Mouse (Mus musculus) midbrain, embryonic 13.5 days (tissue): ENCODE results near the gene Slc25a29. TPM values are rescaled to one million over a fixed set of nuclear protein-coding genes. Genes with fewer than 3 reads are reported as not detected.

ENCODE experiments used
- ATAC-seq: fragments of 200-750 bp; cut with Nextera tagmentation; 2 replicates; pipeline ENCODE4 v1.8.0; 2017; ENCODE audit warnings: mild to moderate bottlenecking, moderate TSS enrichment, moderate library complexity
- H3K27ac ChIP-seq: fragments of 300-500 bp; sonication (generic); 2 replicates; pipeline ENCODE4 v1.5.1; 2015; ENCODE audit warnings: inconsistent platforms, mild to moderate bottlenecking, moderate library complexity
- H3K27me3 ChIP-seq: fragments of 300-500 bp; sonication (generic); 2 replicates; pipeline ENCODE4 v1.6.1; 2015; ENCODE audit warnings: mild to moderate bottlenecking, inconsistent platforms
- H3K36me3 ChIP-seq: fragments of 300-500 bp; sonication (generic); 2 replicates; pipeline ENCODE4 v1.6.1; 2015; ENCODE audit warnings: mild to moderate bottlenecking, inconsistent platforms
- H3K4me1 ChIP-seq: fragments of 300-500 bp; sonication (generic); replicated peaks from 2 replicates; pipeline ENCODE4 v1.6.1; 2015; ENCODE audit warnings: inconsistent platforms
- H3K4me2 ChIP-seq: fragments of 300-500 bp; sonication (generic); replicated peaks from 2 replicates; pipeline ENCODE4 v1.6.1; 2015; ENCODE audit warnings: moderate library complexity, mild to moderate bottlenecking, inconsistent platforms
- H3K4me3 ChIP-seq: fragments of 300-500 bp; sonication (generic); replicated peaks from 2 replicates; pipeline ENCODE4 v1.5.1; 2015; ENCODE audit warnings: mild to moderate bottlenecking, inconsistent platforms
- H3K9ac ChIP-seq: fragments of 300-500 bp; sonication (generic); replicated peaks from 2 replicates; pipeline ENCODE4 v1.6.1; 2015; ENCODE audit warnings: mild to moderate bottlenecking, inconsistent platforms
- H3K9me3 ChIP-seq: fragments of 300-500 bp; sonication (generic); 2 replicates; pipeline ENCODE4 v1.6.1; 2016; ENCODE audit warnings: mild to moderate bottlenecking, inconsistent platforms
- WGBS: fragments of 180-500 bp; shearing (Covaris S2); methylation state at CpG from one replicate; pipeline ENCODE4 v1.1.7; 2015; 5-methylcytosine and 5-hydroxymethylcytosine counted together
- microRNA counts: library from miRNA; unstranded; fragments of <30 nt; microRNA quantifications from one replicate; lab custom pipeline; 2016
- microRNA-seq: library from miRNA; unstranded; fragments of <30 nt; microRNA quantifications from one replicate; pipeline ENCODE4, GENCODE M21; 2016
- polyA plus RNA-seq: library from polyadenylated mRNA; unstranded; fragments of >200 nt; fragmentation: Nextera tagmentation; extraction: Ambion mirVana; gene quantifications from 2 replicates; pipeline ENCODE4 v1.2.1, GENCODE M21; 2015

Gene Slc25a29
- polyA plus RNA-seq, 1 experiment from 2014 or later = 18.8 TPM

DNA sequence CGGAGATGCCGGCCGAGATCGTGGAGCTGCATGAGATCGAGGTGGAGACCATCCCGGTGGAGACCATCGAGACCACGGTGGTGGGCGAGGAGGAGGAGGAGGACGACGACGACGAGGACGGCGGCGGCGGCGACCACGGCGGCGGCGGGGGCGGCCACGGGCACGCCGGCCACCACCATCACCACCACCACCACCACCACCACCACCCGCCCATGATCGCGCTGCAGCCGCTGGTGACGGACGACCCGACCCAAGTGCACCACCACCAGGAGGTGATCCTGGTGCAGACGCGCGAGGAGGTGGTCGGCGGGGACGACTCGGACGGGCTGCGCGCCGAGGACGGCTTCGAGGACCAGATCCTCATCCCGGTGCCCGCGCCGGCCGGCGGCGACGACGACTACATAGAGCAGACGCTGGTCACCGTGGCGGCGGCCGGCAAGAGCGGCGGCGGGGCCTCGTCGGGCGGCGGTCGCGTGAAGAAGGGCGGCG lies 42.2 kb downstream of the Slc25a29 start:
- Histone ChIP-seq H3K27ac (peak overlapping the region; percentile 98), H3K4me2 (peak overlapping the region; percentile 51), H3K9me3 (no peaks in the 10 kb centered on the region), H3K36me3 (no peaks in the 10 kb centered on the region), H3K27me3 (no peaks in the 10 kb centered on the region), H3K4me3 (peak overlapping the region; percentile 100), H3K4me1 (peaks cover 50% of the 10 kb centered on the region), H3K9ac (peak overlapping the region; percentile 93)
- ATAC-seq = peak; percentile 18
- WGBS = under 1% methylated on average over 41 of the region's 71 CpGs

DNA sequence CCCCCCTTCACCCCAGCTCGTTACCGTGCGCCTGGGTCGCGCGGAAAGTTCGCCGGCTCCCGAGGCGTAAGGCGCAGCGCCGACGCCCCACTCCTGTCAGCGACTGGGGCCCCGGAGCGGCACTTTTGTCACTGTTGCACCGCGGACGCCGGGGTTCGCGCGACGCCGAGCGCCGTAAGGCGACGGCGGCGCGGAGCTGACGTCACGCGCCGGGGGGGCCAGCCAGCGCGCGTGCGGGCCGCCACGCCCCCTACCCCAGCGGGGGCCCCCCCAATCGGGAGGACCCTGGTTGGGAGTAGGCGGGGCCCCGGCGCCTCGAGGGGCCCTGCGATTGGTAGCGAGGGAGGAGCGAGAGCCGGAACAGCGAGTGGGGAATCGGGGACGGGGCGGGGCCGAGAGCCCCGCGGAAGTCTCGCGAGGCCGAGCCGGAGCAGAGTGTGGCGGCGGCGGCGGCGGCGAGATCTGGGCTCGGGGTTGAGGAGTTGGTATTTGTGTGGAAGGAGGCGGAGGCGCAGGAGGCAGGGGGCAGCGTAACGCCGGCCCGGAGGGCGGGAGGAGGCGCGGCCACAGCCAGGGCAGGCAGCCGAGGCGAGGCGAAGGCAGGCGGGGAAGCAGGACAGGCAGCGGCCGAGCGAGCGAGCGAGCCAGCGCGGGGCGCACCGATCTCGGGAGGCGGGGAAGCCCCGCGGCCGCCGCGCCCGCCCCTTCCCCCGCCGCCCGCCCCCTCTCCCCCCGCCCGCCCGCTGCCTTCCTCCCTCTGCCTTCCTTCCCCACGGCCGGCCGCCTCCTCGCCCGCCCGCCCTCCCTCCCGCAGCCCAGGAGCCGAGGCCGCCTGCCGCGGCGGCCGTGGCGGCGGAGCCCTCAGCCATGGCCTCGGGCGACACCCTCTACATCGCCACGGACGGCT lies 42.9 kb downstream of the Slc25a29 start, which contains the start of gene Yy1:
Gene Yy1, plus strand, starts transcription at position 428 of the 907 bp plus-strand sequence.
- peaks cover 44% of the 10 kb centered on the region for H3K4me1 ChIP-seq
- peak within 1 kb of the TSS; percentile 60 for H3K4me2 ChIP-seq
- WGBS = under 1% methylated on average over 85 of the region's 127 CpGs
- peak within 1 kb of the TSS; percentile 100 for H3K4me3 ChIP-seq
- H3K9ac ChIP-seq = peak within 1 kb of the TSS; percentile 93
- ATAC-seq = peak; percentile 93
- H3K27ac ChIP-seq = peak within 1 kb of the TSS; percentile 98
- H3K9me3 ChIP-seq = no peaks in the 10 kb centered on the region
- H3K27me3 ChIP-seq = no peaks in the 10 kb centered on the region
- H3K36me3 ChIP-seq = no peaks in the 10 kb centered on the region

DNA sequence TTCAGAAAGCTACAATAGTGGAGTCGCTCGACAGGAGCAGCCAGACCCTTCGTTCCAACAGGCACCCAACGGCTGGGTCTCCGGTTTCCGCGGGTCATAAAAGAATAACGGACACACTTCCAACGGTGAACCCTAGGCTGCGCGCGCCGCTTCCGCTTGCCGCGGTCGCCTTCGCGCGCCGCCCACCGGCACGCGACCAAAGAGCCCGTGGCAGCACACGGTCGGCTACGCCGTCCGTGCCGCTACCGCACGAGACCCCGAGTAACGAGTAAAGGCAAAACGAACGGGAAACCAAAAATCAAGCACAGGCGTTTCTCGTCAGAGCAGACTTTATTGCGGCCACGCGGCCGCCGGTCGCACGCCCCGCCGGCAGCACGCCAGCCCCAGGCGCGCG lies 43.5 kb downstream of the Slc25a29 start:
- Histone ChIP-seq H3K4me3 (peak overlapping the region; percentile 100), H3K9ac (peak overlapping the region; percentile 80), H3K4me1 (peaks cover 41% of the 10 kb centered on the region), H3K4me2 (peak overlapping the region; percentile 60), H3K27me3 (no peaks in the 10 kb centered on the region), H3K36me3 (no peaks in the 10 kb centered on the region), H3K27ac (peak overlapping the region; percentile 98), H3K9me3 (no peaks in the 10 kb centered on the region)
- ATAC-seq = peak; percentile 24
- under 1% methylated on average over 48 of the region's 52 CpGs for WGBS

DNA sequence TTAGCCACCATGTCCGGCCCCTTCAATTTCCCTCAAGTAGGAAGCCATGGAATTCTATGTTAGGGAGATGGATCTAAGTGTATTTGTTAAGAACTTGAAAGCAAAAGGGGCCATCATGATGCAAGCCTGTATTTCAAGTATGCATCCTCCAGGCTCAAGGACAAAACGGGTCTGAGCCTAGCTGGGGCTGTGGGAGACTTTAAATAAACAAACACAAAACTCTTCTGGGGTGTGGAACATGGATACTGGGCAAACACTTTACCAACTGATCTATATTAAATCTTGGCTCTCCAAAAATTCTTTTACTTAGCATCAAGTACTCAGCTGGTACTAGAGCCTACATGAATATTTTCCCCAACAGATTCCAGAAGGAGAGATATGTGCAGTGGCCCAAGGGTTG lies 48.4 kb downstream of the Slc25a29 start:
- no peak overlapping the region for H3K4me3 ChIP-seq
- H3K9ac ChIP-seq = no peak overlapping the region
- no peak for ATAC-seq
- 96% methylated on average over 2 of the region's 2 CpGs for WGBS
- H3K27me3 ChIP-seq = no peaks in the 10 kb centered on the region
- H3K27ac ChIP-seq = no peak overlapping the region
- H3K36me3 ChIP-seq = peaks cover 17% of the 10 kb centered on the region
- H3K4me2 ChIP-seq = no peak overlapping the region
- H3K9me3 ChIP-seq = peaks cover 7% of the 10 kb centered on the region; the same call in 1 of the 2 replicates
- peaks cover 20% of the 10 kb centered on the region for H3K4me1 ChIP-seq

DNA sequence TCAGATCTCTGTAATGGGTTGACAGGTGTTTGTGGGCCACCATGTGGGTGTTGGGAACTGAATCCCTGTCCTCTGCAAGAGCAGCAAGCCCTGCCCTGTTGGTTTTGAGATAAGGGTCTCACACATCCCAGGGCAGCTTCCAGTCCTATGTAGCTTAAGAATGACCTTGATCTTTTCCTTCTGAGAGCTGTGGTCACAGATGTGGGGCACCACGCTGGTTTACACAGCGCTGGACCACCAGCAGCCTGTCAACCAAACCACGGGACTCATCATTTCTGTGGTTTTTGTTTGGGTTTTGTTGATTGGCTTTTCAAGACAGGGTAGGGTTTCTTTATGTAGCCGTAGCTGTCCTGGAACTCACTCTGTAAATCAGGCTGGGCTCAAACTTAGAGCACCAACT lies 50.5 kb downstream of the Slc25a29 start:
- peaks cover 24% of the 10 kb centered on the region for H3K36me3 ChIP-seq
- 97% methylated on average over 4 of the region's 4 CpGs for WGBS

DNA sequence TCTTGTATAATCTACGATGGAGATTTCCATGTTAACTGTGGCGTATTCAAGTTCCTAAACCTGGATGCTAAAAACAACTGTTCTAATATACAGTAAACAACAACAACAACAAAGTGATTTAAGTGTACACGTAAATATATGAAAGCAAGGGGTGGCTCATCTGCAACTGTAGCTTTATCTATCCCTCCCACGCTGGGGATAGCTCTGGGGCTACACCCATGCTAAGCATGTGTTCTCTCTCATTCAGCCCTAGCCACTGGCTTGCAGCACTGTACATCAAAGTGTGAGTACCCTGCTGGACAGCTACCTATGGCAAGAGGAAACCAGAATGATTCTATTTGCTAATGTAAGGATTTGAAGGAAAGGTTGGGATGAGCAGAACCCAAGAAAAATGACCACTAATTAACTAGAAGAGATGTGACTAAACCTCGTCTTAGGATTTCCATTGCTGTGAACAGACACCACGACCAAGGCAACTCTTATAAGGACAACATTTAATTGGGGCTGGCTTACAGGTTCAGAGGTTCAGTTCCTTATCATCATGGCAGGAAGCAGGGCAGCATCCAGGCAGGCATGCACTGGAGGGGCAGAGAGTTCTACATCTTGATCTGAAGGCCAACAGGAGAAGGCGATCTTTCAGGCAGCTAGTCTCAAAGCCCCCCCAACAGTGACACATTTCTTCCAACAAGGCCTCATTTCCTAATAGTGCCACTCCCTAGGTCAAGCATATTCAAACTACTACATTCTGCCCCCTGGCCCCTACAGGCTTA lies 55.4 kb downstream of the Slc25a29 start:
- Histone ChIP-seq H3K4me1 (no peaks in the 10 kb centered on the region), H3K4me3 (no peak overlapping the region), H3K36me3 (peaks cover 43% of the 10 kb centered on the region), H3K9me3 (peaks cover 13% of the 10 kb centered on the region), H3K27ac (no peak overlapping the region), H3K9ac (no peak overlapping the region), H3K27me3 (no peaks in the 10 kb centered on the region), H3K4me2 (no peak overlapping the region)
- ATAC-seq = no peak
- 97% methylated on average over 7 of the region's 7 CpGs for WGBS

More for the DNA sequence above, 50.5 kb downstream of the Slc25a29 start:
- Histone ChIP-seq H3K4me2 (no peak overlapping the region), H3K4me3 (no peak overlapping the region), H3K9me3 (peaks cover 7% of the 10 kb centered on the region; the same call in 1 of the 2 replicates), H3K27me3 (no peaks in the 10 kb centered on the region), H3K27ac (no peak overlapping the region), H3K4me1 (peaks cover 5% of the 10 kb centered on the region; the same call in 1 of the 2 replicates), H3K9ac (no peak overlapping the region)
- no peak for ATAC-seq

MicroRNAs encoded within 50 kb of the gene (microRNA counts, 519-probe panel; counts per million panel counts)
- 110 counts per million, percentile 56 among the panel's probes with 10 or more counts for microRNA mmu-miR-345-3p (lab: Ali Mortazavi, UCI)
- 3,317 counts per million, percentile 67 among the panel's probes with 10 or more counts for microRNA mmu-miR-345-5p (lab: Ali Mortazavi, UCI)

Small RNAs within 50 kb of the gene (microRNA-seq; reads per million reads assigned to microRNA genes)
- gene Mir345 = 114 reads per million, percentile 54 among the genes with 10 or more reads in this experiment

Other genes with a start within 250 kb of the Slc25a29 start
- 3.0 and 3.8 TPM in 2 replicates for gene Degs2, start 133.6 kb downstream of the Slc25a29 start, polyA plus RNA-seq
- gene Yy1, start 42.9 kb downstream of the Slc25a29 start, polyA plus RNA-seq = 14.7 and 17.4 TPM in 2 replicates
- 11.9 and 12.4 TPM in 2 replicates for gene Slc25a47, start 163 bp upstream of the Slc25a29 start, polyA plus RNA-seq
- 6.2 and 9.1 TPM in 2 replicates for gene Wdr25, start 57.7 kb upstream of the Slc25a29 start, polyA plus RNA-seq
- gene Wars, start 58.3 kb upstream of the Slc25a29 start, polyA plus RNA-seq = 107 and 108 TPM in 2 replicates
- 15.3 and 16.2 TPM in 2 replicates for gene Begain, start 232.3 kb upstream of the Slc25a29 start, polyA plus RNA-seq